Mouse (Mus musculus) bone marrow macrophage, adult 2 months (primary cell): ENCODE data around the gene Kdelr1. TPM values are rescaled to one million over a fixed set of nuclear protein-coding genes. Genes with fewer than 3 reads are reported as not detected.
"Not testable (repeated sequence)": the region's sequence is repeated elsewhere in the genome, so short reads cannot be mapped to it uniquely, and the experiment has no call there.

Experiments
- H3K27ac ChIP-seq: 2 replicates; pipeline ENCODE4 v1.5.1; 2012; ENCODE audit warnings: low read depth, low read length; ENCODE audit not compliant: insufficient read depth
- H3K4me1 ChIP-seq: 2 replicates; pipeline ENCODE4 v1.6.1; 2012; ENCODE audit warnings: low read length; ENCODE audit not compliant: control insufficient read depth, insufficient read depth
- H3K4me3 ChIP-seq: 2 replicates; pipeline ENCODE4 v1.5.1; 2012; ENCODE audit warnings: mild to moderate bottlenecking, low read length, moderate library complexity; ENCODE audit not compliant: insufficient read depth
- CTCF ChIP-seq: IDR thresholded peaks from 2 replicates; pipeline ENCODE4 v1.5.1; 2012; ENCODE audit warnings: low read depth, mild to moderate bottlenecking, low read length, moderate library complexity
- POLR2A ChIP-seq: IDR thresholded peaks from 2 replicates; pipeline ENCODE4 v1.6.1; 2012; ENCODE audit warnings: mild to moderate bottlenecking, low read depth, low read length, borderline replicate concordance
- polyA plus RNA-seq: library from polyadenylated mRNA; stranded (reverse); fragments of >200 nt; gene quantifications from 2 replicates; pipeline ENCODE4 v1.2.4, GENCODE M21; 2012; ENCODE audit not compliant: missing spikeins, insufficient read depth, insufficient read length

The Kdelr1 gene
- polyA plus RNA-seq, 1 experiment, result 169 TPM

GRCm38 (mm10) chr7:45870282-45871058 lies 2.1 kb upstream of the Kdelr1 start:
- TF ChIP-seq CTCF, result no peak
- TF ChIP-seq POLR2A, result no peak
- no peak overlapping the region for H3K4me3 ChIP-seq
- peaks cover 6% of the 10 kb centered on the region for H3K4me1 ChIP-seq
- no peak overlapping the region for H3K27ac ChIP-seq

GRCm38 (mm10) chr7:45873061-45873947 lies 732 bp downstream of the Kdelr1 start:
- TF ChIP-seq POLR2A (no peak), CTCF (no peak)
- Histone ChIP-seq H3K27ac (peak overlapping the region; percentile 42), H3K4me3 (peak overlapping the region; percentile 86), H3K4me1 (peaks cover 6% of the 10 kb centered on the region)

GRCm38 (mm10) chr7:45876895-45877294 lies 4.3 kb downstream of the Kdelr1 start:
- peaks cover 6% of the 10 kb centered on the region for H3K4me1 ChIP-seq
- no peak overlapping the region for H3K27ac ChIP-seq
- H3K4me3 ChIP-seq, result no peak overlapping the region
- TF ChIP-seq POLR2A (no peak), CTCF (no peak)

- H3K4me3 ChIP-seq, H3K4me1 ChIP-seq: not testable (repeated sequence)
These were observed 5.7 kb downstream of the Kdelr1 start, which contains the start of gene Grin2d for GRCm38 (mm10) chr7:45878278-45878677. Grin2d (minus strand) TSS chr7:45878378.

GRCm38 (mm10) chr7:45880531-45880930 lies 8.0 kb downstream of the Kdelr1 start:
- no peak overlapping the region for H3K27ac ChIP-seq
- no peak overlapping the region for H3K4me3 ChIP-seq
- TF ChIP-seq CTCF (no peak), POLR2A (no peak)
- H3K4me1 ChIP-seq, result no peaks in the 10 kb centered on the region

More at GRCm38 (mm10) chr7:45878278-45878677, 5.7 kb downstream of the Kdelr1 start, which contains the start of gene Grin2d:
- not testable (repeated sequence) for H3K27ac ChIP-seq

- Histone ChIP-seq H3K4me1 (no peaks in the 10 kb centered on the region), H3K4me3 (no peak overlapping the region), H3K27ac (no peak overlapping the region)
- TF ChIP-seq CTCF (no peak), POLR2A (no peak)
These were observed 8.4 kb downstream of the Kdelr1 start for GRCm38 (mm10) chr7:45881011-45881410.

GRCm38 (mm10) chr7:45887246-45887645 lies 14.7 kb downstream of the Kdelr1 start:
- Histone ChIP-seq H3K4me1 (peaks cover 4% of the 10 kb centered on the region; the same call in 1 of the 2 replicates), H3K4me3 (no peak overlapping the region), H3K27ac (no peak overlapping the region)
- TF ChIP-seq CTCF (no peak), POLR2A (no peak)

- Histone ChIP-seq H3K4me3 (no peak overlapping the region), H3K4me1 (peaks cover 6% of the 10 kb centered on the region; the same call in 1 of the 2 replicates), H3K27ac (no peak overlapping the region)
- no peak for TF ChIP-seq POLR2A
- no peak for TF ChIP-seq CTCF
These were observed 20.1 kb downstream of the Kdelr1 start for GRCm38 (mm10) chr7:45892651-45893050.

- Histone ChIP-seq H3K27ac (peak overlapping the region; percentile 11; the same call in 1 of the 2 replicates), H3K4me1 (peaks cover 9% of the 10 kb centered on the region; the same call in 1 of the 2 replicates), H3K4me3 (peak overlapping the region; percentile 19)
- no peak for TF ChIP-seq CTCF
- no peak for TF ChIP-seq POLR2A
These were observed 23.5 kb downstream of the Kdelr1 start for GRCm38 (mm10) chr7:45895931-45896516.
